Mouse (Mus musculus): ENCODE results near the gene Clybl. TPM values are rescaled to one million over a fixed set of nuclear protein-coding genes. Genes with fewer than 3 reads are reported as not detected.

The Clybl gene
- polyA plus RNA-seq, 1 experiment from 2014 or later: 17.2 TPM

DNA sequence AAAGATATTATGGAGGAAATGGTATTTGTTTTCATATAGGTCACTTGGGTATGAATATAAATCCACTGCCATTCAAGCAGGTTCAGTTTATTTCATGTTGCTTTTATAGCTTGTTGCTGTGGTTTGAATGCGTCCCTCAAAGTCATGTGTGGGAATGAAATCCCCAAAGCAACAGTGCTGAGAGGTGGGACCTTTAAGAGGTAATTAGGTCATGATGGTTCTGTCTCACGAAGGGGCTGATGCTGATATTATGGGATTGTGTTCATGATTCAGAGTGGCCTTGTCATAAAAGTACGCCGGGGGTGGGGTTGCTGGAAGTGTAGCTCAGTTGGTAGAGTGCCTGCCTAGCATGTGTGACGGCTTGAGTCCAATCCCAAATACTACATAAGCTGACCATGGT lies 6.7 kb downstream of the Clybl start:
- 96% methylated on average over 5 of the region's 5 CpGs for WGBS
- Histone ChIP-seq H3K36me3 (ENCODE audit: control insufficient read depth, insufficient read depth, low read length) (no peaks in the 10 kb centered on the region), H3K27ac (replicated peaks; ENCODE audit: low read depth, low read length) (no peak overlapping the region), H3K4me3 (replicated peaks; ENCODE audit: low read depth, low read length) (no peak overlapping the region), H3K4me2 (ENCODE audit: low read length) (no peak overlapping the region), H3K27me3 (ENCODE audit: control insufficient read depth, insufficient read depth, low read length) (no peaks in the 10 kb centered on the region), H3K9ac (replicated peaks; ENCODE audit: low read length) (no peak overlapping the region), H3K4me1 (ENCODE audit: control insufficient read depth, insufficient read depth, low read length) (no peaks in the 10 kb centered on the region), H3K9me3 (ENCODE audit: control insufficient read depth, low read length) (no peaks in the 10 kb centered on the region)
- no peak for DNase-seq
- ATAC-seq (ENCODE audit: low FRiP score, low TSS enrichment): no peak

DNA sequence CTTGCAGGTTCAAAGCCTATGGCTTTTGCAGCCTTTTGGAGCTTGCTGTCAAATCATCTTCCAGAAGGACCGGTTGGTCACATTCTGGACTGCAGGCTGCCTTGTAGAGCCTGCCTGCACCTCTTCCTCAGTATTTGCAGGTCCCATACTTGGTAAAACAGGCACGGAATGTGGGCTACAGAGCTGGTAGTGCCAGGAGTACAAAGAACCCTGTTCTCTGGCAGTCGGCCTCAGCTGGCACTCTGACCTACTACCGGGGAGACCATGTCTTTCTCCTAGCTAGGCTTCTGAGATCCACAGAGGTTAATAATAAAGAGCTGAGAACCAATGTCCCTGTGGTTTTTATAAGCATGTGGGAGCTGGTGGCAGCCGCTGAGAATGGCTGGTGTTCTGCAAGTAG lies 8.4 kb downstream of the Clybl start:
- Histone ChIP-seq H3K9ac (replicated peaks; ENCODE audit: low read length) (no peak overlapping the region), H3K4me3 (replicated peaks; ENCODE audit: low read depth, low read length) (no peak overlapping the region), H3K4me1 (ENCODE audit: control insufficient read depth, insufficient read depth, low read length) (no peaks in the 10 kb centered on the region), H3K27me3 (ENCODE audit: control insufficient read depth, insufficient read depth, low read length) (no peaks in the 10 kb centered on the region), H3K4me2 (ENCODE audit: low read length) (no peak overlapping the region), H3K9me3 (ENCODE audit: control insufficient read depth, low read length) (no peaks in the 10 kb centered on the region), H3K27ac (replicated peaks; ENCODE audit: low read depth, low read length) (no peak overlapping the region), H3K36me3 (ENCODE audit: control insufficient read depth, insufficient read depth, low read length) (no peaks in the 10 kb centered on the region)
- 72% methylated on average over 5 of the region's 5 CpGs for WGBS
- DNase-seq (no peak), ATAC-seq (ENCODE audit: low FRiP score, low TSS enrichment) (no peak)

DNA sequence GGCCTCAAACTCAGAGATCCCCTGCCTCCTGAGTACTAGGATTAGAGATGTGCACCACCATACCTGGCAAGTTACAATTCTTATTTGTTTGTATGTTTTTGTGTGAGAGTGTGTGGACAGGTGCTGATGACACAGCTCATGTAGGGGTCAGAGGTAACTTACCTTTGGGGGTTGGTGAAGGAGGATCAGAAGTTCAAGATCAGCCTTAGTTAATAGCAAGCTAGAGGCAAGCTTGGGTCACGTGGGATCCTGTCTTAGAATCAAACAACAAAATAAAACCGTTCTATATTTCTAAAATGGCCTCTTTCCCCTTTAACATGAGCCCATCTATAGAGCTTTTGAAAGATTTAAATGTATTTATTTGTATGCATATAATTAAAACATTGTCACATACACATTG lies 9.0 kb downstream of the Clybl start:
- Histone ChIP-seq H3K4me3 (replicated peaks; ENCODE audit: low read depth, low read length) (no peak overlapping the region), H3K9me3 (ENCODE audit: control insufficient read depth, low read length) (no peaks in the 10 kb centered on the region), H3K4me1 (ENCODE audit: control insufficient read depth, insufficient read depth, low read length) (no peaks in the 10 kb centered on the region), H3K27ac (replicated peaks; ENCODE audit: low read depth, low read length) (no peak overlapping the region), H3K36me3 (ENCODE audit: control insufficient read depth, insufficient read depth, low read length) (no peaks in the 10 kb centered on the region), H3K9ac (replicated peaks; ENCODE audit: low read length) (no peak overlapping the region), H3K4me2 (ENCODE audit: low read length) (no peak overlapping the region), H3K27me3 (ENCODE audit: control insufficient read depth, insufficient read depth, low read length) (no peaks in the 10 kb centered on the region)
- ATAC-seq (ENCODE audit: low FRiP score, low TSS enrichment): no peak
- WGBS: 28% methylated on average over 2 of the region's 2 CpGs
- DNase-seq: no peak

DNA sequence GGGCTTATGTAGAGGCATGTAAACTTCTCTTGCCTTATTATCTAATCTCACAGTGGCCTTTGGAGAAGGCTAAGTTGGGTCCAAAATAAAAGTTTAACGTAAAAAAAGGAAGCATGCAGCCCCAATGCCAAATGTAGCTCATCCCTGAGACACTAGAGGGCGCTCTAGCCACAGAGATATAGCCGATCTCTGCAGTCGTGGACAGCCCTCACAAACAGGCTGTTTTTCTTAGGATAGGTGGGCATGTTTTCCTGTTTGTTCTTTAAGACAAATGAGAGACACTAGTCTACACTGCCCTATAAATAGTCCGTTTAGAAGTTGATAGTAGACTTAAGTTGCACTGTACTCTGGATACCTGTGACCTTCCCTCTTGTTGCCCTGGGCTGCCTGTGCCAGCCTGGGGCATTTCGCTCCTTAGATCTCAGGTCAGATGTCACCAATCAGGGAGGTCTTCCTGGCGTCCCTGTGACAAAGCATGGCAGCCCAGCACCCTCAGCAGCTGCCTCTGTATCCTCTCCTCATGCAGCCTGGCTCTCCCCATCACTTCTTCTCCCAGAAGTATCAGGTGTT lies 9.5 kb downstream of the Clybl start:
- ATAC-seq (ENCODE audit: low FRiP score, low TSS enrichment): peak; percentile 40; the same call in 1 of the 2 replicates
- Histone ChIP-seq H3K9ac (replicated peaks; ENCODE audit: low read length) (no peak overlapping the region), H3K27me3 (ENCODE audit: control insufficient read depth, insufficient read depth, low read length) (no peaks in the 10 kb centered on the region)

GRCm38 (mm10) chr14:122194630-122195029 lies 13.1 kb downstream of the Clybl start:
- no peaks in the 10 kb centered on the region for H3K27me3 ChIP-seq (ENCODE audit: control insufficient read depth, insufficient read depth, low read length)
- H3K36me3 ChIP-seq (ENCODE audit: control insufficient read depth, insufficient read depth, low read length): no peaks in the 10 kb centered on the region
- no peak overlapping the region for H3K4me3 ChIP-seq (replicated peaks; ENCODE audit: low read depth, low read length)
- H3K9me3 ChIP-seq (ENCODE audit: control insufficient read depth, low read length): no peaks in the 10 kb centered on the region; the same call in 1 of the 2 replicates
- no peak overlapping the region for H3K4me2 ChIP-seq (ENCODE audit: low read length)
- WGBS: 97% methylated on average over 8 of the region's 8 CpGs
- no peak overlapping the region for H3K27ac ChIP-seq (replicated peaks; ENCODE audit: low read depth, low read length)
- no peaks in the 10 kb centered on the region for H3K4me1 ChIP-seq (ENCODE audit: control insufficient read depth, insufficient read depth, low read length)
- no peak for DNase-seq
- no peak for ATAC-seq (ENCODE audit: low FRiP score, low TSS enrichment)
- no peak overlapping the region for H3K9ac ChIP-seq (replicated peaks; ENCODE audit: low read length)

More for the DNA sequence above, 9.5 kb downstream of the Clybl start:
- no peaks in the 10 kb centered on the region for H3K9me3 ChIP-seq (ENCODE audit: control insufficient read depth, low read length)
- peak; percentile 90 for DNase-seq
- no peak overlapping the region for H3K4me2 ChIP-seq (ENCODE audit: low read length)
- H3K36me3 ChIP-seq (ENCODE audit: control insufficient read depth, insufficient read depth, low read length): no peaks in the 10 kb centered on the region
- no peaks in the 10 kb centered on the region for H3K4me1 ChIP-seq (ENCODE audit: control insufficient read depth, insufficient read depth, low read length)
- H3K27ac ChIP-seq (replicated peaks; ENCODE audit: low read depth, low read length): no peak overlapping the region
- no peak overlapping the region for H3K4me3 ChIP-seq (replicated peaks; ENCODE audit: low read depth, low read length)
- WGBS: 18% methylated on average over 7 of the region's 7 CpGs

GRCm38 (mm10) chr14:122196851-122197250 lies 15.3 kb downstream of the Clybl start:
- DNase-seq: no peak
- H3K36me3 ChIP-seq (ENCODE audit: control insufficient read depth, insufficient read depth, low read length): no peaks in the 10 kb centered on the region
- no peak overlapping the region for H3K9ac ChIP-seq (replicated peaks; ENCODE audit: low read length)
- H3K4me3 ChIP-seq (replicated peaks; ENCODE audit: low read depth, low read length): no peak overlapping the region
- H3K9me3 ChIP-seq (ENCODE audit: control insufficient read depth, low read length): no peaks in the 10 kb centered on the region; the same call in 1 of the 2 replicates
- ATAC-seq (ENCODE audit: low FRiP score, low TSS enrichment): no peak
- H3K27ac ChIP-seq (replicated peaks; ENCODE audit: low read depth, low read length): no peak overlapping the region
- H3K4me1 ChIP-seq (ENCODE audit: control insufficient read depth, insufficient read depth, low read length): no peaks in the 10 kb centered on the region
- H3K4me2 ChIP-seq (ENCODE audit: low read length): no peak overlapping the region
- 89% methylated on average over 6 of the region's 6 CpGs for WGBS
- no peaks in the 10 kb centered on the region for H3K27me3 ChIP-seq (ENCODE audit: control insufficient read depth, insufficient read depth, low read length)

GRCm38 (mm10) chr14:122200247-122200885 lies 18.9 kb downstream of the Clybl start:
- 91% methylated on average over 14 of the region's 14 CpGs for WGBS
- ATAC-seq (ENCODE audit: low FRiP score, low TSS enrichment): no peak
- Histone ChIP-seq H3K36me3 (ENCODE audit: control insufficient read depth, insufficient read depth, low read length) (no peaks in the 10 kb centered on the region), H3K27me3 (ENCODE audit: control insufficient read depth, insufficient read depth, low read length) (no peaks in the 10 kb centered on the region), H3K4me1 (ENCODE audit: control insufficient read depth, insufficient read depth, low read length) (no peaks in the 10 kb centered on the region), H3K4me2 (ENCODE audit: low read length) (no peak overlapping the region), H3K27ac (replicated peaks; ENCODE audit: low read depth, low read length) (no peak overlapping the region), H3K9ac (replicated peaks; ENCODE audit: low read length) (no peak overlapping the region), H3K4me3 (replicated peaks; ENCODE audit: low read depth, low read length) (no peak overlapping the region), H3K9me3 (ENCODE audit: control insufficient read depth, low read length) (no peaks in the 10 kb centered on the region; the same call in 1 of the 2 replicates)
- no peak for DNase-seq

DNA sequence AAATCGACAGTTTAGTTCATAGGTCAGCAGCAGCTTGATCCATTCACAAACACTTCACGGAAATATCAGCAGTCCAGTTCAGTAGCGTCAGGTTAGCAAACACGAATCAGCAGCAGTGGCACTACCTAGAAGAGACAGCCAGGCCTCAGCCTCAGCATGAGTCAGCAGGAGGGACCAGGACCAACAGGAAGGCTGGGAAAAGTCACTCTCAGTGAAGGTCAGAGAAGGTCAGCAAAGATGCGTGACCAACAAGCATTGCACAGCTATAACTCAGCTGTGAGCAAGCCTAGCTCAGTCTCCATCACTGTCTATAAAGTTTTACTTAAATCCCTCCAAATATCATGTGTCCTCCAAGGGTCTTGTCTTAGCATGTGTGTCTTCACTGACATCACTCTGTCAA lies 27.7 kb downstream of the Clybl start:
- DNase-seq: no peak
- no peaks in the 10 kb centered on the region for H3K9me3 ChIP-seq (ENCODE audit: control insufficient read depth, low read length)
- H3K27me3 ChIP-seq (ENCODE audit: control insufficient read depth, insufficient read depth, low read length): no peaks in the 10 kb centered on the region
- H3K36me3 ChIP-seq (ENCODE audit: control insufficient read depth, insufficient read depth, low read length): no peaks in the 10 kb centered on the region
- H3K4me1 ChIP-seq (ENCODE audit: control insufficient read depth, insufficient read depth, low read length): no peaks in the 10 kb centered on the region
- WGBS: 88% methylated on average over 5 of the region's 5 CpGs
- H3K27ac ChIP-seq (replicated peaks; ENCODE audit: low read depth, low read length): no peak overlapping the region
- H3K9ac ChIP-seq (replicated peaks; ENCODE audit: low read length): no peak overlapping the region
- H3K4me3 ChIP-seq (replicated peaks; ENCODE audit: low read depth, low read length): no peak overlapping the region
- no peak for ATAC-seq (ENCODE audit: low FRiP score, low TSS enrichment)
- no peak overlapping the region for H3K4me2 ChIP-seq (ENCODE audit: low read length)

DNA sequence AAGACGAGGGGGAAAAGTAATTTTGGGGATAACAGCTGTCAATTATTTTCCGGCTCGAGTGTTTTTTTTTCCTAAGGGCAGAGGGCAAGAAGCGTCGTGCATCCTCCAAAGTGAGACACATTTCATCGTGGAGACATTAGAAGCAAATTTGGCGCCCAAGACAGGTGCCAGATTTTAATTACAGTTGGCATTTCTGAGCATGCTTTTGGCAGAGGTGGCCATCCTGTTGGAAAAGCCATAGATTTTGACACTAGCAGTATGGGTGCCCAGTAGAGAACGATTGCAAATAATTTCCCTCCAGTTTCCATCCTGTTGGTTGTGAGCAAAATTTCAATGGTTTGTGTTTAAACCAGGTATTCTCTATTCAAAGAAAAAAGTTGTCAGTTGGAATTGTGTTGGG lies 32.1 kb downstream of the Clybl start:
- no peaks in the 10 kb centered on the region for H3K36me3 ChIP-seq (ENCODE audit: control insufficient read depth, insufficient read depth, low read length)
- no peak overlapping the region for H3K4me2 ChIP-seq (ENCODE audit: low read length)
- H3K27me3 ChIP-seq (ENCODE audit: control insufficient read depth, insufficient read depth, low read length): no peaks in the 10 kb centered on the region
- no peak overlapping the region for H3K4me3 ChIP-seq (replicated peaks; ENCODE audit: low read depth, low read length)
- no peaks in the 10 kb centered on the region for H3K4me1 ChIP-seq (ENCODE audit: control insufficient read depth, insufficient read depth, low read length)
- no peaks in the 10 kb centered on the region for H3K9me3 ChIP-seq (ENCODE audit: control insufficient read depth, low read length)
- H3K9ac ChIP-seq (replicated peaks; ENCODE audit: low read length): no peak overlapping the region
- 82% methylated on average over 8 of the region's 8 CpGs for WGBS
- ATAC-seq (ENCODE audit: low FRiP score, low TSS enrichment): no peak
- H3K27ac ChIP-seq (replicated peaks; ENCODE audit: low read depth, low read length): no peak overlapping the region
- no peak for DNase-seq

All from midbrain, embryonic 14.5 days (tissue).